Mouse (Mus musculus) testis, postnatal 14 days (tissue): ENCODE measurements around the gene Rnf215.
"Not testable (repeated sequence)": the region's sequence is repeated elsewhere in the genome, so short reads cannot be mapped to it uniquely, and the experiment has no call there.

Experiments
- DNase-seq: peaks from one replicate; pipeline ENCODE4 v3.0.0; 2021; ENCODE audit warnings: low spot score

Gene Rnf215

DNA sequence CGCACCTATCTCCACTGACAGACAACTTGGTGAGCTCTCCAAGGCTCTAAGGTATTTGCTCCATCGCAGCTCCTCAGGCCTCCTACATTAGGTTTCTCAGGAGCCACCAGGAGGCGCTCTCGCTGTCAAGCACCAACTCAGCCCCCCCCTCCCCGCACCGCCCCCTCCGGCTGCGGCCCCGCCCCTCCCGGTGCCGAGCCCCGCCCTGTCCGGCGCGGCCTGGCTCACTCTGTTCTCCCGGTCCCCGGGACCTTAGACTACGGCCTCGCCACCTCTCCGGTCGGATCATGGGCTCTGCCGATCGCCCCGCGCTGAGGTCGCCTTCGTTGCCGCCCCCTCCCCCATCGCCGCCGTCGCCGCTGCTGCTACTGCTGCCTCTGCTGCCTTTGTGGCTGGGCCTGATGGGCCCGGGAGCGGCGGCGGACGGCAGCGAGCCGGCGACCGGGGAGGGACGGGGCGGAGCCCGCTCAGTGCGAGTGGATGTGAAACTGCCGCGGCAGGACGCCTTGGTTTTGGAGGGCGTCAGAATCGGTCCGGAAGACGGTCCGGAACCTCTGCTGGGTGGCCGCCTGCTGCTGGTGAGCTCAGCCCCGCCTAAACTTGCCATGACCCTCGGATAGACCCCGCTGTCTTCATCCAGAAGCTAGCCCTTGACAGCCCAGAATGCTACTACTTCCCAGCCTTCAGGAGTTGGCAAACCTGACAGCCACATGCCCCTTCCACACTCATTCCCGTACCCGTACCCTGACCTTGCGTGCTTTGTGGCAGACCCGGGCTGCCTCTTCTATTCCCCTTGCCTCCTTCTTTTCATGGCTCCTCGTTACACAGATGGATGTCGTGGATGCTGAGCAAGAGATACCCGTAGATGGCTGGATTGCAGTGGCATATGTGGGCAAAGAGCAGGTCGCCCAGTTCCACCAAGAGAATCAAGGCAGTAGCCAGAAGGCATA lies at the start of gene Rnf215:
TSS of gene Rnf215 (plus strand) at position 217 of the 950 bp plus-strand sequence.
- peak; percentile 85 for DNase-seq

- DNase-seq, result no peak
These were observed 48.8 kb upstream of the Rnf215 start for GRCm38 (mm10) chr11:4086246-4086645.

DNA sequence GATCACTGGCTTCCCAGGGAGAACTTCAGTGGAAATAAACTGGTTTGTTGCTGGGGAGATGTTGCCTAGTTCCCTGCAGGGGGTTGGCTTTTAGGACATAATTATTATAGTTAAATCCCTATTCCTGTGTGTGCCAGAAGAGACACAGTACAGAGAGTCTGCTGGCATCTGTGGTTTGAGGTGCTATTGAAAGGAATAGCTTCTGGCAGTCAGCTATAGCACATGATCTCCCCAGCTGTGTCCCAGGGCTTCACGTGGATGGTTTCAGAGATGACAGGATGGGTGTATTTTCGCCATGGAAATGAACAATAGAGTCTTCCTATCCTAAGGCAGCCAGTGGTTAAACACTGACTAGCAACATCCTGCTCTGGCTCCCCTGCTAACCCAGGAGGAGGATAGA lies 47.7 kb upstream of the Rnf215 start:
- DNase-seq, result no peak

DNA sequence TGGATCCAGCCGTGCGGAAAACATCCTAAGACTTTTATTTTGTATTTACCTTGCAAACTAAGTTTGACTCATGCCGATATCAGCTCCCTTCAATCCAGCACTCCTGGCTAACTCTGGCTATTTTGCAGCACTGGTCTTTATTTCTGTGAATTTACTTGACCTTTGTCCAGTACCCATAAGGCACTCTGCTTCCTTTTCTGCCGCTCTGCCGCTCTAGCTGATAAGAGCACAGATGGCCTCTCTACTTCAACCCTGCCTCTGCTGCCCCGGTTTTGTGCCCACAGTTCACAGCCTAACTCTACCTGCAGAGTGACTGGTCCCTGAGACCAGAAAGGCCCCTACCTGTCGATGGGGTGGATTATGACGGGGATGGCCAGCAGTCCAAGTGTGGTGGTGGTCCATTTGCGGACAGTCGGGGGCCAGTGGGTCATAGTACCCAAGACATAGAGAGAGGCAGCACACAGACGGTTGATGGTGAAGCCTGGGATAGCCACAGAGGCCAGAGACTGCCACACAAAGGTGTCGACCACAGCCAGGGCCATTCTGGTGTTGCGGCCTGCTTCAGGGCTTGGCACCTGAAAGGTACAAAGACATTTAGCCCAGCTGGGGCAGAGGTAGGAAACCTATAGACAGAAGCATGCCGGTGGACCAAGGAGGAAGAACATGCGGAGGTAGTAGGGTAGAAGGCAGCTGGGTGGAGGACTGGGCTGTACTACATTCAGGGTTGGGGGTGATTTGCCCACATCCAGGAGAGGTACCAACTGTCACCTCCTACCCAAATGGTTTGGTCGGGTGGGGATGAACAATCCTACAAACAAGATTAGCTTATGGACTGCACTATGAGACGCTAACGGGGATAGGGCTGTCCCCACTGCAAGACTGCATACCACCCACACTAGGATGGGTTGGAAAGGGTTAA lies 41.3 kb upstream of the Rnf215 start:
- DNase-seq, result no peak

- peak; percentile 73 for DNase-seq
These were observed 40.4 kb upstream of the Rnf215 start for GRCm38 (mm10) chr11:4094378-4095170.

DNA sequence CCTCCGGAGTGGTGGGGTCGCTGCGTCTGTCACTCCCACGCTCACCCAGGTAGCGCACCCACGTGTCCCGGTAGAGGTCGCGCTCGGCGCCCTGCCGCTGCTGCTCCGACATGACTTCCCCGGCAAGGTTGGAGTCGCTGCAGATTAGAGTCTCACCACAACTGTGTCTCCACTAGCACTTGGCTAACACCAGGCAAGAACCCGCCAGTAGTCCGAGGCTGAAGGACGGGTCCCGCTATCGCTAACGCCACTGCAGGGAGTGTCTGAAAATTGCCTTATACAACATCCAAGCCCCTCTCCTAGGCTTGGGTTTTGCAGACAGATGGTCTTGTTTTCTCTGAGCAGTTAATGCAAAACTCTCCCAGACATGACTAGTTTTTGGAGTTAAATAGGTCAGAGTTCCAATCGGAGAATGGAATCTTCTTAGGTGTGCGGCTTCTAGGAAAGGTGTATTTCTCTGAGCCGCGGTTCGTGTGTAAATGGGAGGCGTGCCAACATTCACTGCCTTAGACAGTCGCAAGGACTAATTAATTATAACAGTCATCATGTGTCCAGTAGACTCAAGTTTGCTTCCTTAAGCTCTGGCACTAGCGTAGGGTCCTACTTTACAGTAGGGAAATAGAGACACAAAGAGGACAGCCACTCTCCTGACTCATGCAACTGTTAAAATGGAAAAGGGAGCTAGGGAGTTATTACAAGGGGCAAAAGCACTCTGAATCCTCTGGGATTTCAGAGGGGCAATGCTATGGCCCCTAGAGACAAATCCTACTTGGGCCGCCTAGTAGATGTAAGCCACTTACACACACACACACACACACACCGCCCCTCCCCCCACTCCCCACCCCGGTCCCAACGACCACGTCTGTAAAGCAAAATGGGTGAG lies 39.6 kb upstream of the Rnf215 start, which contains the start of gene Mtfp1:
TSS of gene Mtfp1 (minus strand) at position 275 of the 883 bp plus-strand sequence.
- DNase-seq, result peak; percentile 78

DNA sequence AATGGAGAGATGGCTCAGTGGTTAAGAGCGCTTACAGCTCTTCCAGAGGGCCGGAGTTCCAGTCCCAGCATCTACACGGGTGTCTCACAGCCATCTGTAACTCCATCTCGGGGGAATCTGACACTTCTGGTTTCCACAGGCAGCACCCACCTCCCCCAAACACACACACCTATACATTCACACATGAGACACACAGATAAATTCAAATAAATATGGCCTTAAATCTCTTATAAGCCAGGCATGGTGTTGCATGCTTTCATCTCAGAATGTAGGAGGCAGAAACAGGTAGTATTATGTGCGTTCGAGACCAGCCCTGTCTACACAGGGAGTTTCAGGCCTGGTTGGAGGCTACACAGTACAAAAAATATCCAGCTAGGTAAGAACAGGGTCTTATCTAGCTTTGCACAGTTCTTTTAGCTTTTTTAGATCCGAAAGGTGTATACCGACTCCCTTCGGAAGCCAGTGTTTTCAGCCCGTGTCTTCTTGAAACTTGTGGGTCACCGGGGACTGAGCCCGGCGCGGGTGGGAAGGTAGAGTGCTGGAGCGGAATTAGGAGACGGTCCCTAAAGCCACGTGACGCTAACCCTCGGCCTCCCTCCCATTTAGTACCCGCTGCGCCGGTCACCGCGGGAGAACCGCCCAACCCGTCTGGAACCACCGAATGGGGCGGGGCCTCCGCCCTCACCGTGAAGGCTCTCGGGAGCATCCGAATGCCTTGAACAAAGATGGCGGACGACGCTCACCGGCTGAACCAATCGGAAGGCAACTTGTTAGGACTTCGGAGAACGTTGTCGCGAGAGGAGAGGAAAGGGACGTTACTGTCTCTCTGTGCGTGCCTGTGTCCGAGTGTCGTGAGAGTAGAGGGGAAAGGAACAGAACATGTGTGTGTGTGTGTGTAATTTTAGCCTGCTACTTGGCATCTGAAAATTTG lies 38.7 kb upstream of the Rnf215 start:
- DNase-seq, result peak; percentile 98

GRCm38 (mm10) chr11:4097091-4097621 lies 37.8 kb upstream of the Rnf215 start:
- DNase-seq, result peak; percentile 39

- no peak for DNase-seq
These were observed 36.9 kb upstream of the Rnf215 start for GRCm38 (mm10) chr11:4098120-4098519.

GRCm38 (mm10) chr11:4098816-4099215 lies 36.2 kb upstream of the Rnf215 start:
- DNase-seq, result no peak

- DNase-seq, result no peak
These were observed 35.6 kb upstream of the Rnf215 start for GRCm38 (mm10) chr11:4099447-4099846.

DNA sequence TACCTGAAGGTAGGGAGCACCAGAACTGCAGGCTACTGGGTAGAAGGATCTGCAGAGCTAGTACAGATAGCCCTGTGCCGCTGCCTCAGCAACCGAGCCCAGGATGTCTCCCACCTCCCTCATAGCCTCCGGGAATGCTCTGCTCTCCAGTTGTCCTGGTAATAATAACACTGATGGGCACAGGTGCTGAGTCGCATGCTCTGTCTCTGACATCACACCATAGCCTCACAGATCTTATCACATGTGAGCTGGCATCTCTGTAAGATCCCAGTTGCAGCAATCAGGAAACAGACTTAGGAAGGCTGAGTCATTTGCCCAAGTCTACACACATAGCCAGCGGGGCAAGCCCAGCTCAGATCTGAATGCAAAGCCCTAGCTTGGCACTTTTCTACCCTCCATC lies 33.2 kb upstream of the Rnf215 start:
- no peak for DNase-seq

GRCm38 (mm10) chr11:4103522-4103921 lies 31.5 kb upstream of the Rnf215 start:
- DNase-seq, result no peak

- DNase-seq, result no peak
These were observed 30.0 kb upstream of the Rnf215 start for GRCm38 (mm10) chr11:4104989-4105388.

DNA sequence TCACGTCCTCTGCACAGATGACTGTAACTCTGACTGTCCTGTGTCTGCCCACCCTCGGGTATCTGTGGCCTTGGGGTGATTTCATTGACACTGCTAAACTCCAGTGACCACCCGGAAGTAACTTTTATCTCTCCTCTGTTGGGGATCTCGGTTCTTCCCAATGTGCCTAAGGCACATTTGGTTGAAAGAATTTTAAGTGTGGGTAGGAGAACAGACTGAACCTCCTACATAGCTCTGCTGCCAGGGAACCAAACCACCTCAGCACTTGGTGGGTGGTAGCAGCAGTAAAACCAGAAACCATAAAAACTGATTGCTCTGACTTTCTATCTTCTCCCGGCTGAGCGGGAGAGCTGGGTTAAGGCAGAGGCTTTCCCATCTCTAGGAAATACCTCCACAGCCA lies 29.6 kb upstream of the Rnf215 start:
- no peak for DNase-seq

DNA sequence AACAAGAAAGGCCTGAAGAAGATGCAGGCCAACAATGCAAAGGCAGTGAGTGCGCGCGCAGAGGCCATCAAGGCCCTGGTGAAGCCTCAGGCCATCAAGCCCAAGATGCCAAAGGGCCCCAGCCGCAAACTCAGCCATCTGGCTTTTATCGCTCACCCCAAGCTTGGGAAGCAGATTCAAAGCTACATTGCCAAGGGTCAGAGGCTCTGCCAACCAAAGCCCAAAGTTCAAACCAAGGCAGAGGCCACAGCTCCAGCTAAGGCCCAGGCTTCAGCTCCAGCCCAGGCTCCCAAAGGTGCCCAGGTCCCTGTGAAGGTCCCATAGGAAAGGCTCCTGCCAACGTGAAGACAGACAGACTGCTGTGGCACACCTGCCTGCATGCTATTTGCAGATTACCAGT lies 27.1 kb upstream of the Rnf215 start:
- not testable (repeated sequence) for DNase-seq

DNA sequence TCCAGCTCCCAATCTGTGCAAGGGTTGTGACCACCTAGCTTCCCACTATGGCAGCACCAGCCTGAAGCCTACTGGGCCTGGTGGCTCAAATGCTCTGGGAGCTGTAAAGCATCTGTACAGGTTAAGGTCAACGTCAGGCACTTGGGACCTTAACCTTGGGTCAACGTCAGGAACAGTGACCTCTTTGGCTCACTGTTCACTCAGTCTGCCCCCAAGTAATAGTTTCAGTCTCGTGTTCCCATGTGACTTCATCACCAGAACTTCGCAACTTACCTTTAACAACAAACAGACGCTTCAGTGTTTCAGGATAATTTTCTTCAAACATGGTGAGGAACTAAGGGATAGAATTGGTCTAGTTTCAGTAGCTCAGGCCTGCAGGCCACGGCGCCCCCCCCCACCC lies 26.3 kb upstream of the Rnf215 start:
- no peak for DNase-seq

DNA sequence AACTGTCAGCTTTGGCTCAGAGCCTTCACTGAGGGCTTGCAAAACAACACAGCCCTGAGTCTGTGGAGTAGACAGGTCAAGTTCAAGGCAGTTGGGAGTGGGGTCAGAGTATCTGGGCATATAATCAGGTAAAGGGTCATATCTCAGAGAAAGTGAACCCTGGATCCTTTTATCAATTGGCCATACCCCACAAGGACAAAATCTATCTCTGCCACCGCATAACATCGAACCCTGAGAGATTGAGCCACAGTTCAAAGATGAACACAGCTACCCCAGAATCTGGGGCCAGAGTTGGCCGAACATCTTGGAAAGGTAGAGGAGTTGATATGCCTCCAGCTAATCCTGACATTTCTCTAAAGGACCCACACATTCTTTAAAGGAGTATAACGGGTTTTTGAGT lies 23.0 kb upstream of the Rnf215 start:
- no peak for DNase-seq

DNA sequence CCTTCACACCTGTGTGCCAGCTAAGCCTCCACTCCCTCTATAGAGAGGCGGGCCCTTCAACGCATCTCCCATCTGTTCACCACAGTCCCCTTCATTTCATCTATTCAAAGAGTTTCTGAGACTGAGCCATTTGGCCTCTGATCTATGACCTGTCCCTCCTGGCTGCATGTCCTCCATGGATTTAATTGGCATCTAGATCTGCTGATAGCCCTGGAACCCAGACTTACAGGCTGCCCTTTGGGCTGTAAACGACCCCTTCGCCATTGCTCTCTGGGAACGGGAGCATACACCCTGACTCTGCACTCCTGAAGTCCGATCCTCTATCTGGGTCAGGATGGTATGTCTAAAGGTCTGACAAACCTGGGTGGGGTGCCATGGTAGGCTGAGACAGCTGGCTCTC lies 22.1 kb upstream of the Rnf215 start:
- no peak for DNase-seq
